Mouse (Mus musculus) cerebellum, adult 2 months (tissue): Measurements from ENCODE around the gene 1700017D01Rik.

Experiments used
- CTCF ChIP-seq: fragments of 200-500 bp; IDR thresholded peaks from 2 replicates; pipeline ENCODE4 v1.5.1; 2011; ENCODE audit warnings: low read depth, mild to moderate bottlenecking, control low read depth, low read length, moderate library complexity, borderline replicate concordance; ENCODE audit not compliant: insufficient read depth
- POLR2A ChIP-seq: fragments of 200-500 bp; IDR thresholded peaks from 2 replicates; pipeline ENCODE4 v1.6.1; 2011; ENCODE audit warnings: low read length, control low read depth, borderline replicate concordance; ENCODE audit not compliant: insufficient read depth

DNA sequence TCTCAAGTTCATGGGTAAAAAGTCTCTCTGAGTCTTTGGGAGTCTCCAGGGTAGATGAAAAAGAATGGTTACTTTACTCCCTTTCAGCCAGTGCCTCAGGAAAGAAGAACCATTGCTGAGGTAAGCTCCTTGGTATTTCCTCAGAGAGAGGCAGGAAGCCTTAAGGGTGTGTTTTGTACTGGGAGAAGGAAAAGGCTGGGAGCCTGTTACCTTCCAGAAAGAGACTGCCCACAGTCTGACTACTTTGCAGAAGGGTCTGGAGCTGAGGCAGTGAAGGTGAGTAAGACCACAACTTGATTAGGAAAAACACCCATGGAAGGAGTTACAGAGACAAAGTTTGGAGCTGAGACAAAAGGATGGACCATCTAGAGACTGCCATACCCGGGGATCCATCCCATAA is 82.2 kb downstream of the 1700017D01Rik start:
- TF ChIP-seq CTCF, result no peak
- TF ChIP-seq POLR2A, result no peak
